Mouse (Mus musculus): ENCODE data around the gene Gm10282. TPM values are rescaled to one million over a fixed set of nuclear protein-coding genes. Genes with fewer than 3 reads are reported as not detected.

Gene Gm10282
- total and polyA plus RNA-seq, 3 experiments: 18.3 to 176 (median 76.4) TPM

- DNase-seq (ENCODE audit: extremely low read depth): no peak
Measured at GRCm38 (mm10) chr8:72266671-72267070, 38.4 kb downstream of the Gm10282 start.

GRCm38 (mm10) chr8:72265342-72265741 is 39.7 kb downstream of the Gm10282 start:
- Histone ChIP-seq H3K4me3 (replicated peaks in 1 of 3; ENCODE audit: low read depth in 2 of 3, low read length in 2 of 3, poor library complexity in 1 of 3) (no peak overlapping the region), H3K4me1 (ENCODE audit: control insufficient read depth in 1 of 2, insufficient read depth in 2 of 2) (peaks cover 4 to 49% of the 10 kb centered on the region in 2 experiments; a peak in 3 of 4 replicates), H3K9ac (ENCODE audit: insufficient read depth, low read depth) (no peak overlapping the region), H3K27ac (ENCODE audit: insufficient read depth, low read depth) (no peak overlapping the region), H3K4me2 (ENCODE audit: insufficient read depth, low read depth, poor library complexity, severe bottlenecking) (no peak overlapping the region), H3K36me3 (replicated peaks in 1 of 2; ENCODE audit: control insufficient read depth in 1 of 2, insufficient read depth in 1 of 2, low read length in 1 of 2) (no peaks in the 10 kb centered on the region), H3K27me3 (replicated peaks) (no peaks in the 10 kb centered on the region), H3K79me2 (replicated peaks; ENCODE audit: control insufficient read depth, extremely low read depth, insufficient read depth, poor library complexity, severe bottlenecking) (no peaks in the 10 kb centered on the region), H3K9me3 (replicated peaks; ENCODE audit: low read length) (no peaks in the 10 kb centered on the region)
- in situ Hi-C loops (cut with MboI; ENCODE audit: low pct_ligation_motif_present, low pct_unique_long_range_greater_than_20kb, low sequenced_read_pairs) (loop anchor here (5.0 kb wide), 1 partner anchor 107 kb away; no protein-coding TSS in a partner anchor), dilution Hi-C loops (cut with MboI; ENCODE audit: extremely low pct_ligation_motif_present, extremely low pct_unique_long_range_greater_than_20kb, low sequenced_read_pairs) (no loop called here)
- DNase-seq (ENCODE audit: extremely low read depth): no peak
- no peak for TF ChIP-seq ELF1 (IDR thresholded peaks at IDR 0.05; ENCODE audit: low read depth, low read length)

More at GRCm38 (mm10) chr8:72266671-72267070, 38.4 kb downstream of the Gm10282 start:
- no peaks in the 10 kb centered on the region for H3K79me2 ChIP-seq (replicated peaks; ENCODE audit: control insufficient read depth, extremely low read depth, insufficient read depth, poor library complexity, severe bottlenecking)
- H3K4me2 ChIP-seq (ENCODE audit: insufficient read depth, low read depth, poor library complexity, severe bottlenecking): no peak overlapping the region
- TF ChIP-seq SIN3A (IDR thresholded peaks at IDR 0.05; ENCODE audit: low read length) (no peak), PAX5 (IDR thresholded peaks at IDR 0.05; ENCODE audit: low read length) (no peak), KAT2A (IDR thresholded peaks at IDR 0.05; ENCODE audit: insufficient replicate concordance, low read length) (no peak), POLR2A (IDR thresholded peaks at IDR 0.05; ENCODE audit: low read depth, low read length) (no peak), CHD2 (IDR thresholded peaks at IDR 0.05; ENCODE audit: low read length) (no peak)
- in situ Hi-C loops (cut with MboI; ENCODE audit: low pct_ligation_motif_present, low pct_unique_long_range_greater_than_20kb, low sequenced_read_pairs): loop anchor here (5.0 kb wide), 1 partner anchor 106 kb away; no protein-coding TSS in a partner anchor
- peaks cover 6 to 49% of the 10 kb centered on the region in 2 experiments; a peak in 3 of 4 replicates for H3K4me1 ChIP-seq (ENCODE audit: control insufficient read depth in 1 of 2, insufficient read depth in 2 of 2)
- H3K36me3 ChIP-seq (replicated peaks in 1 of 2; ENCODE audit: control insufficient read depth in 1 of 2, insufficient read depth in 1 of 2, low read length in 1 of 2): no peaks in the 10 kb centered on the region
- no peaks in the 10 kb centered on the region for H3K27me3 ChIP-seq (replicated peaks)
- no peak overlapping the region for H3K27ac ChIP-seq (ENCODE audit: insufficient read depth, low read depth)
- H3K9ac ChIP-seq (ENCODE audit: insufficient read depth, low read depth): no peak overlapping the region
- dilution Hi-C loops (cut with MboI; ENCODE audit: extremely low pct_ligation_motif_present, extremely low pct_unique_long_range_greater_than_20kb, low sequenced_read_pairs): no loop called here
- H3K4me3 ChIP-seq (replicated peaks in 1 of 3; ENCODE audit: low read depth in 2 of 3, low read length in 2 of 3, poor library complexity in 1 of 3): no peak overlapping the region
- H3K9me3 ChIP-seq (replicated peaks; ENCODE audit: low read length): no peaks in the 10 kb centered on the region

DNA sequence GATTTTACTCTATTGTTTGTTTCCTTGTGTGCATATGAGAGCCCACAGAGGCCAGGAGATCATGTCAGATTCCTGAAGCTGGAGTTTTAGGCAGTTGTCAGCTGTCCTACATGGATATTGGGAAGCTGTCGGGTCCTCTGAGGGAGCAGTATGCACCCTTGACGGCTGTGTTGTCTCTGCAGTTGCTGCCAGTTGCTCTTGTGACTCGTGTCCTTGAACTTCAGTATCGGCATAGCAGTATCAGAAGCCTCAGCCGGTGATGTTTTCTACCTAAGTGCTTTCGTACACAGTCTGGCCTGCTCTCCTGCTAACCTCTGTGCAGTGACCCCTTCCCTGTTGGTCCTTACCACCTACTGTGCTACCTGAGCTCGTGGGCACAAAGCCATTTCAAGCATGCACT is 41.6 kb downstream of the Gm10282 start:
- H3K4me2 ChIP-seq (ENCODE audit: insufficient read depth, low read depth, poor library complexity, severe bottlenecking): no peak overlapping the region
- H3K27me3 ChIP-seq (replicated peaks): no peaks in the 10 kb centered on the region
- in situ Hi-C loops (cut with MboI; ENCODE audit: low pct_ligation_motif_present, low pct_unique_long_range_greater_than_20kb, low sequenced_read_pairs) (no loop called here), dilution Hi-C loops (cut with MboI; ENCODE audit: extremely low pct_ligation_motif_present, extremely low pct_unique_long_range_greater_than_20kb, low sequenced_read_pairs) (no loop called here)
- no peaks in the 10 kb centered on the region for H3K36me3 ChIP-seq (replicated peaks in 1 of 2; ENCODE audit: control insufficient read depth in 1 of 2, insufficient read depth in 1 of 2, low read length in 1 of 2)
- H3K9ac ChIP-seq (ENCODE audit: insufficient read depth, low read depth): no peak overlapping the region
- peaks cover 6 to 46% of the 10 kb centered on the region in 2 experiments; a peak in 3 of 4 replicates for H3K4me1 ChIP-seq (ENCODE audit: control insufficient read depth in 1 of 2, insufficient read depth in 2 of 2)
- no peaks in the 10 kb centered on the region for H3K79me2 ChIP-seq (replicated peaks; ENCODE audit: control insufficient read depth, extremely low read depth, insufficient read depth, poor library complexity, severe bottlenecking)
- H3K4me3 ChIP-seq (replicated peaks in 1 of 3; ENCODE audit: low read depth in 2 of 3, low read length in 2 of 3, poor library complexity in 1 of 3): no peak overlapping the region
- TF ChIP-seq CHD1 (IDR thresholded peaks at IDR 0.05; ENCODE audit: low read depth, low read length) (no peak), SMC3 (IDR thresholded peaks at IDR 0.05; ENCODE audit: low read depth, low read length) (no peak), CHD2 (IDR thresholded peaks at IDR 0.05; ENCODE audit: low read length) (no peak), UBTF (IDR thresholded peaks at IDR 0.05; ENCODE audit: low read depth, low read length) (no peak), MEF2A (IDR thresholded peaks at IDR 0.05; ENCODE audit: borderline replicate concordance, low read depth, low read length) (no peak), GABPA (IDR thresholded peaks at IDR 0.05; ENCODE audit: insufficient replicate concordance, low read depth, low read length) (no peak), SIN3A (IDR thresholded peaks at IDR 0.05; ENCODE audit: low read length) (no peak), MXI1 (IDR thresholded peaks at IDR 0.05; ENCODE audit: low read depth, low read length) (no peak), ZKSCAN1 (IDR thresholded peaks at IDR 0.05; ENCODE audit: borderline replicate concordance, low read depth, low read length) (no peak), POLR2AphosphoS2 (IDR thresholded peaks at IDR 0.05; ENCODE audit: low read depth, low read length) (no peak), ELF1 (IDR thresholded peaks at IDR 0.05; ENCODE audit: low read depth, low read length) (no peak)
- H3K9me3 ChIP-seq (replicated peaks; ENCODE audit: low read length): no peaks in the 10 kb centered on the region
- no peak overlapping the region for H3K27ac ChIP-seq (ENCODE audit: insufficient read depth, low read depth)
- DNase-seq (ENCODE audit: extremely low read depth): no peak
